Mouse (Mus musculus) hindbrain, embryonic 10.5 days (tissue): ENCODE data around the gene Wdr86. TPM values are rescaled to one million over a fixed set of nuclear protein-coding genes. Genes with fewer than 3 reads are reported as not detected.
"Not testable (repeated sequence)": the region's sequence is repeated elsewhere in the genome, so short reads cannot be mapped to it uniquely, and the experiment has no call there.

ENCODE experiments used
- DNase-seq: peaks from one replicate; pipeline ENCODE4 v3.0.0-alpha.2; 2017; ENCODE audit warnings: low spot score
- H3K27ac ChIP-seq: fragments of 300-500 bp; sonication (generic); 2 replicates; pipeline ENCODE4 v1.5.1; 2016; ENCODE audit warnings: mild to moderate bottlenecking, moderate library complexity
- H3K27me3 ChIP-seq: fragments of 300-500 bp; sonication (generic); 2 replicates; pipeline ENCODE4 v1.6.1; 2016; ENCODE audit warnings: mild to moderate bottlenecking; ENCODE audit not compliant: poor library complexity, insufficient read depth, severe bottlenecking
- H3K36me3 ChIP-seq: fragments of 300-500 bp; sonication (generic); 2 replicates; pipeline ENCODE4 v1.6.1; 2016; ENCODE audit warnings: mild to moderate bottlenecking, moderate library complexity
- H3K4me1 ChIP-seq: fragments of 300-500 bp; sonication (generic); replicated peaks from 2 replicates; pipeline ENCODE4 v1.6.1; 2016; ENCODE audit warnings: mild to moderate bottlenecking
- H3K4me3 ChIP-seq: fragments of 300-500 bp; sonication (generic); 2 replicates; pipeline ENCODE4 v1.5.1; 2016; ENCODE audit warnings: mild to moderate bottlenecking, moderate library complexity
- H3K9me3 ChIP-seq: fragments of 300-500 bp; sonication (generic); 2 replicates; pipeline ENCODE4 v1.6.1; 2016; ENCODE audit warnings: mild to moderate bottlenecking, moderate library complexity
- WGBS: fragments of 180-500 bp; shearing (Covaris S2); methylation state at CpG from one replicate; pipeline ENCODE4 v1.1.7; 2016; 5-methylcytosine and 5-hydroxymethylcytosine counted together
- polyA plus RNA-seq: library from polyadenylated mRNA; unstranded; fragments of >200 nt; fragmentation: Nextera tagmentation; extraction: Ambion mirVana; gene quantifications from 2 replicates; pipeline ENCODE4 v1.2.1, GENCODE M21; 2016

The Wdr86 gene
- polyA plus RNA-seq, result 20.9 and 25.2 TPM in 2 replicates

DNA sequence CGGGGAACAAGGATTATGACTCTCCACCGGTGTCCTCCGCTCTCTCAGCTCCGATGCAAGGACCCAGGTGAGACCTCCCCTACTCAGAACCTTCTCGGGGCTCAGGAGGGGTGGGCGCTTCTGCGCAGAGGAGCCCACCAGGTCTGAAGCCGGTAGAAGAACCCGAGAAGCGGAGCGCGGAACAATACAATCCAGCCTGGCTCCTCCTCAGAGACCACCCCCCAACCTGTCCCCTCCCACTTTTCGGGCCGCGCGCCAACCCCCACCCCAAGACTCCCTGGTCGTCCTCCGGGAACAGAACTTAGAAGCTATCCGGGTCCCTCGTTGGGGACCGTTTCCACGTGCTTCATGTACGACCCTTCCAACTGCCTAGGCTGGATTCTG is at the start of gene Wdr86:
Gene Wdr86, minus strand, starts transcription at position 240 of the 384 bp plus-strand sequence.
- peak within 1 kb of the TSS; percentile 81 for H3K27ac ChIP-seq
- H3K36me3 ChIP-seq, result no peaks in the 10 kb centered on the region
- H3K4me3 ChIP-seq, result peak within 1 kb of the TSS; percentile 58
- H3K4me1 ChIP-seq, result peaks cover 54% of the 10 kb centered on the region
- peaks cover 44% of the 10 kb centered on the region for H3K27me3 ChIP-seq
- DNase-seq, result peak; percentile 65
- under 1% methylated on average over 23 of the region's 23 CpGs for WGBS
- no peaks in the 10 kb centered on the region for H3K9me3 ChIP-seq

GRCm38 (mm10) chr5:24779881-24780512 is 49.5 kb upstream of the Wdr86 start:
- DNase-seq, result peak; percentile 18
- Histone ChIP-seq H3K4me3 (no peak overlapping the region), H3K36me3 (no peaks in the 10 kb centered on the region), H3K27ac (no peak overlapping the region), H3K27me3 (peaks cover 23% of the 10 kb centered on the region), H3K4me1 (peaks cover 17% of the 10 kb centered on the region), H3K9me3 (peaks cover 8% of the 10 kb centered on the region; the same call in 1 of the 2 replicates)
- WGBS, result 44% methylated on average over 15 of the region's 15 CpGs

DNA sequence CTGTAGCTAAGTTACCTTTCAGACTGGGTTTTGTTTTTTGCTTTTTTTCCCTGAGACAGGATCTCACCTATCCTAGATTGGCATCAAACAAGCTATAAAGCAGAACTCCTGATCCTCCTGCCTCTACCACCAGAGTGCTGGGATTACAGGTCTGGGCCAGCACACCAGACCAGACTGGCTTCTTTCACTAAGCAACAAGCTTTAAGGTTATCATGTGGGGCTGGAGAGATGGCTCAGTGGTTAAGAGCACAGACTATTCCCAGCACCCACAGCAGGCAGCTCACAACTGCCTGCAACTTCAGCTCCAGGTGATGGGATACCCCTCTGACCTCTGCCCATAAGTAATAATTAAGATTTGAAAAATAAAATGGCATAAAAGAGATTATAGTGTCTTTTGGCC is 48.8 kb upstream of the Wdr86 start:
- no peaks in the 10 kb centered on the region for H3K36me3 ChIP-seq
- peaks cover 23% of the 10 kb centered on the region for H3K27me3 ChIP-seq
- H3K4me1 ChIP-seq, result peaks cover 17% of the 10 kb centered on the region
- H3K4me3 ChIP-seq, result no peak overlapping the region
- no peak overlapping the region for H3K27ac ChIP-seq
- H3K9me3 ChIP-seq, result peaks cover 8% of the 10 kb centered on the region; the same call in 1 of the 2 replicates
- no peak for DNase-seq

DNA sequence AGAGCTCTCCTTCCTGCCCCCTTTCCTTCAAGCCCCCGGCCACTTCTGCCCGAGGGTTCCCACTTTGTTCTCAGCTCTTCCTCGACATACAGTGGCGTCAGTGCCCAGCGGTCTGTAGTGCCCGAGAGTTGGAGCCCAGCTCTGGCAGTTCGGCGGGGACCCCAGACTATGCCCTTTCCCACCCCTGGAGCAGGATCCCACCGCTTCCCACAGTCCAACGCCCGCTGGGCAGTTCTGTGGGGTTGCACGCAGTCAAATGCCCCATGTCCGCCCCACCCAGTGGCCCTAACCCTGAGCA is 48.3 kb upstream of the Wdr86 start:
- Histone ChIP-seq H3K4me3 (peak overlapping the region; percentile 40), H3K4me1 (peaks cover 17% of the 10 kb centered on the region), H3K27me3 (peaks cover 23% of the 10 kb centered on the region), H3K9me3 (peaks cover 9% of the 10 kb centered on the region; the same call in 1 of the 2 replicates), H3K36me3 (no peaks in the 10 kb centered on the region), H3K27ac (peak overlapping the region; percentile 67; the same call in 1 of the 2 replicates)
- WGBS, result 36% methylated on average over 13 of the region's 13 CpGs
- DNase-seq, result no peak

DNA sequence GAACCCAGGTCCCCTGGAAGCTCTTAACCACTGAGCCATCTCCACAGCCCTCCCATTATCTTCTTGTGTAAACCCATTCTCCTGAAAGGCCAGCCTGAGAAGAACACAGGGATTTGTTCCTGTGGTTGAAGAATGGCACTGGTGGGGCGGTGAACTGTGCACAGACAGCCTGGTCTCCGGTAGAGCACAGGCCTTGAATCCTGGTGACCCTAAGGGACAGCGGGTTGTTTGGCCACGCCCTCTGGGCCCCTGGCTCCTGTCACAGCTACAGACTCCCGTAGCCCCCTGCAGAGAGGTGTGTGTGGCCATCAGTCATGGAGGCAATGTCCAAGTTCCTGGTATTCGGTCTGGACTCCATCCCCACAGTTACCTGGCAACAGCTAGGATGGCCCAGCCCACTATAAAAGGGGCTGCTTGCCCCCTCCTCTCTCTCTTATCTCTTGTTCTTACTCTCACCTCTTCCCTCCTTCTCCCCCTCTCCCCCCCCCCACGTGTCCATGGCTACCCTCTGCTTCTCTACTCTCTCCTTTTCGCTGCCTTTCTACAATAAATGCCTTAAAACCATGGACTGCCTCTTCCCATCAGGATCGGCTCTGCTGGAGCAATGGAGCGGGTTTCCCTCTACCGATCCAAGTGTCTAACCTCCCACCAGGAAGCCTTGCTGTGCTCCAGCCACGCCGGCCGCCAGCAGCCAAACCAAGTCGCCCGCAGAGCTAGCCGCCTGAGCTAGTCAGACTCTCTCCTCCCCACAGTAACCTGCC is 47.7 kb upstream of the Wdr86 start:
- H3K27me3 ChIP-seq, result peaks cover 23% of the 10 kb centered on the region
- peaks cover 17% of the 10 kb centered on the region for H3K4me1 ChIP-seq
- WGBS, result 10% methylated on average over 17 of the region's 17 CpGs
- no peaks in the 10 kb centered on the region for H3K36me3 ChIP-seq
- H3K9me3 ChIP-seq, result peaks cover 9% of the 10 kb centered on the region; the same call in 1 of the 2 replicates
- peak; percentile 44 for DNase-seq
- peak overlapping the region; percentile 40 for H3K4me3 ChIP-seq
- peak overlapping the region; percentile 67; the same call in 1 of the 2 replicates for H3K27ac ChIP-seq

- no peak overlapping the region for H3K27ac ChIP-seq
- peaks cover 23% of the 10 kb centered on the region for H3K27me3 ChIP-seq
- H3K9me3 ChIP-seq, result peaks cover 9% of the 10 kb centered on the region; the same call in 1 of the 2 replicates
- 68% methylated on average over 4 of the region's 4 CpGs for WGBS
- H3K36me3 ChIP-seq, result no peaks in the 10 kb centered on the region
- no peak overlapping the region for H3K4me3 ChIP-seq
- no peak for DNase-seq
- H3K4me1 ChIP-seq, result peaks cover 17% of the 10 kb centered on the region
Measured at GRCm38 (mm10) chr5:24776681-24777080, 46.2 kb upstream of the Wdr86 start.

GRCm38 (mm10) chr5:24774549-24774948 is 44.0 kb upstream of the Wdr86 start:
- H3K27ac ChIP-seq, H3K4me3 ChIP-seq, DNase-seq, H3K9me3 ChIP-seq, H3K36me3 ChIP-seq: not testable (repeated sequence)
- 95% methylated on average over 16 of the region's 16 CpGs for WGBS
- H3K27me3 ChIP-seq, result peaks cover 17% of the 10 kb centered on the region
- peaks cover 13% of the 10 kb centered on the region for H3K4me1 ChIP-seq

GRCm38 (mm10) chr5:24757816-24758215 is 27.3 kb upstream of the Wdr86 start, which contains the start of gene Crygn:
Crygn (minus strand) TSS chr5:24758008.
- Histone ChIP-seq H3K4me1 (peaks cover 28% of the 10 kb centered on the region), H3K4me3 (no peak within 1 kb of the TSS), H3K27ac (no peak within 1 kb of the TSS), H3K9me3 (no peaks in the 10 kb centered on the region), H3K27me3 (peaks cover 8% of the 10 kb centered on the region), H3K36me3 (no peaks in the 10 kb centered on the region)
- no peak for DNase-seq
- 32% methylated on average over 18 of the region's 18 CpGs for WGBS

GRCm38 (mm10) chr5:24756931-24757330 is 26.4 kb upstream of the Wdr86 start:
- no peak overlapping the region for H3K4me3 ChIP-seq
- DNase-seq, result no peak
- WGBS, result 45% methylated on average over 3 of the region's 3 CpGs
- H3K36me3 ChIP-seq, result no peaks in the 10 kb centered on the region
- H3K27me3 ChIP-seq, result peaks cover 8% of the 10 kb centered on the region
- H3K9me3 ChIP-seq, result no peaks in the 10 kb centered on the region
- H3K4me1 ChIP-seq, result peaks cover 36% of the 10 kb centered on the region
- H3K27ac ChIP-seq, result no peak overlapping the region

DNA sequence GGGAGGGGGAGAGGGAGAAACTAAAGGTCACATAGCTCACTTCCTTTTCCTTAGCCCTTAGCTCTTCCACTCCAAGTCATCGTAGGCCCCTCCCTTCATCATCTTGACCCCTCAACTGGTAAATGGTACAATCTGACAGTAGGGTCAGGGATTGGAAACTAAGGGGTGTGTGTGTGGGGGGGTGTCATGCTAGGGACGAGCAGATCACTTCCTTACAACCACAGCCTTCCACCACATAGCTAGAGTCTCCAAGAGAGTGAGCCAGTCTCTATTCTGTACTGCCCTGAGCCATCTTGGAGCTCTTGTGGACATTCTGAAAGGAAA is 21.6 kb upstream of the Wdr86 start:
- peaks cover 6% of the 10 kb centered on the region for H3K27me3 ChIP-seq
- peaks cover 64% of the 10 kb centered on the region for H3K4me1 ChIP-seq
- 5% methylated on average over 2 of the region's 2 CpGs for WGBS
- no peak for DNase-seq
- H3K9me3 ChIP-seq, result no peaks in the 10 kb centered on the region
- peak overlapping the region; percentile 88 for H3K27ac ChIP-seq
- H3K36me3 ChIP-seq, result no peaks in the 10 kb centered on the region
- peak overlapping the region; percentile 65 for H3K4me3 ChIP-seq

GRCm38 (mm10) chr5:24751305-24752174 is 21.0 kb upstream of the Wdr86 start:
- H3K9me3 ChIP-seq, result no peaks in the 10 kb centered on the region
- peak overlapping the region; percentile 65 for H3K4me3 ChIP-seq
- DNase-seq, result peak; percentile 68
- H3K36me3 ChIP-seq, result no peaks in the 10 kb centered on the region
- H3K27ac ChIP-seq, result peak overlapping the region; percentile 88
- H3K4me1 ChIP-seq, result peaks cover 69% of the 10 kb centered on the region
- WGBS, result 2% methylated on average over 25 of the region's 25 CpGs
- 0 out of 2 replicates have a peak, but pooled peaks cover under 1% of the 10 kb centered on the region for H3K27me3 ChIP-seq

DNA sequence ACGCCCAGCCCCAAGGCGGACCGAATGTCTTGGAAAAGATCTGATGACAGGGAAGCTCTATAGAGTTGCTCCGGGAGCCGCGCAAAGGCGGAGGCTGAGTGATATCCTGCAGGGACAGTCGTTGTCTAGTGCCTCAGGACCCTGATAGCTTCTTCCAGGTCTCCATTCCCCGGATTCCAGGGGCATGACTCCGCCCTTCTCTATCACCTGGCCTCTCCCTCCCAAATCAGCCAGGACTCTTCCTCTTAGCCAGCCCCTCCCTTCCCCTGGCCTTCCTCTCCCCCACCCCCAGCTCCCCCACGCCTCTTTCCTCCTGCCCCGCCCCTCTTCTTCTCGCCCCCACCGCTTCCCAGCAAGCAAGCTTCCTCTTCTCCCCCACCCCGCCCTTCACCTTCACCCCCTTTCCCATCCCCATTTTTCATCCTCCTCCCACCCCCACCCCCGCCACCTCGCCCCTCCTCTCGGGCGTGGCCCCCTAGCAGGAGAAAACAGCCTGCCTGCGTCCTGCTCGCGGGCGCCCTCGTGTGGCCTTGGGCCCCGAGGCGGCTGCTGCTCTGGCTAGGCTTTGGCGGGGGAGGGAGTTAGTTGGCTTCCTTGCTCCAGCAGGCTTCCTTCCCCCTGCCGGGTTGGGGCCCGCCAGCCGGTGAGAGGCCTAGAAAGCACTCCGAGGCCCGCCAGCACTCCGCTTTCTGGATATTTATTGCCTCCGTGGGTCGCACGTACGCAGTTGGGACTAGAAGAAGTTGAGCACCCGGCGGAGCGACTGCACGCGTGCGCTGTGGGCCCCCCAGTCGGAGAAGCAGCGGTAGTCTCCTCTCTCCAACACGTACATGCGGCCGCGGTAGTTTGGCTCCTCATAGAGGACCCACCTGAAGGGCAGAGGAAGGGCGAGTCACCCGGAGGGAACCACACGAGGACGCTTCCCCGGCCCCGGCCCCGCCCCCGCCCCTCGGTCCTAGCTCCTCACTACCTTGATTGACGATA is 20.1 kb upstream of the Wdr86 start:
- Histone ChIP-seq H3K27ac (peak overlapping the region; percentile 88), H3K4me1 (peaks cover 67% of the 10 kb centered on the region), H3K36me3 (no peaks in the 10 kb centered on the region), H3K27me3 (no peaks in the 10 kb centered on the region), H3K4me3 (peak overlapping the region; percentile 65), H3K9me3 (no peaks in the 10 kb centered on the region)
- 1% methylated on average over 59 of the region's 59 CpGs for WGBS
- DNase-seq, result peak; percentile 93
